Mouse (Mus musculus): ENCODE measurements around the gene Fam189a2. TPM values are rescaled to one million over a fixed set of nuclear protein-coding genes. Genes with fewer than 3 reads are reported as not detected.

The Fam189a2 gene
- polyA plus RNA-seq, 1 experiment from 2014 or later, result 3.0 TPM

DNA sequence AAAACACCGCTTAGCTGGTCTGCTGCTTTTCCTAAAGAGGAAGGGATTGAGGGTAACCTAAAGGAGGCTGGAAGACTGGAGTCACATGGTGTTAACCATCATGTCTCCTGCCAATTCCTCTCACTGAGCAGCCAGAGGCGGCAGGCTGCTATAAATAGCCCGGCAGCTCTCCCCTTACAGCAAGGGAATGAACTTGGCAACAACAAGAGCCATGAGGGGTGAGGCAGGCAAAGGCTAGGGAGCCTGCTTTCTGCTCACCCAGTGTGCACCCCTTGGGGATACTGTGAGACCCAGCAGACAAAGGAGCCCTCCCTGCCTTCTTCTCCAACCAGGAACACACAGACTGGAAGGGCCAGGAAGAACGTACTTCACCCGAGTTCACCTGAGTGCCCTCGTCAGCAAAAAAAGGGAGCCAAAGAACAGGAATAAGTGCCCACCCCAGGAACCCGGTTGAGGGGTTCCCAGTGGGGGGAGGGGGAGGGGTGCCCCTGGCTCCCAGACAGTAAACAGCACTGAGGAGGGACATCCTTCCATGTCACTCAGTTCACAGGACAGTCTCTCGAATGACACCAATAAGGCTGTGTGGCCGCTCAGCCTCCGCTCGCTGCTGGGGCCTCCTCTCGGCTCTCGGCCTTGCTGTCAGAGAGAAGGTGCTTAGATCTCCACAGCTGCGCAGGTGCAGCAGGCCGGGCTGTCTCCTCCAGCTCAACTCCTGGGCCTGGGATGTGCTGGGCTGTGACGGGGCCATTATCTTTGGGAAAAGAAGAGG is 57.8 kb downstream of the Fam189a2 start:
- Histone ChIP-seq H3K36me3 (ENCODE audit: control insufficient read depth, insufficient read depth, low read length) (peaks cover 5% of the 10 kb centered on the region; the same call in 1 of the 2 replicates), H3K4me1 (ENCODE audit: control insufficient read depth, insufficient read depth, low read length) (no peaks in the 10 kb centered on the region), H3K9ac (replicated peaks; ENCODE audit: low read length) (no peak overlapping the region), H3K4me2 (ENCODE audit: low read length) (no peak overlapping the region), H3K27ac (replicated peaks; ENCODE audit: low read depth, low read length) (0 out of 2 replicates have a peak overlapping the region, but pooled peaks have one; percentile 21), H3K27me3 (ENCODE audit: control insufficient read depth, insufficient read depth, low read length) (no peaks in the 10 kb centered on the region), H3K9me3 (ENCODE audit: control insufficient read depth, low read length) (no peaks in the 10 kb centered on the region), H3K4me3 (replicated peaks; ENCODE audit: low read depth, low read length) (no peak overlapping the region)
- ATAC-seq (ENCODE audit: low FRiP score, low TSS enrichment) (peak; percentile 55; the same call in 1 of the 2 replicates), DNase-seq (peak; percentile 55)
- 63% methylated on average over 16 of the region's 16 CpGs for WGBS

DNA sequence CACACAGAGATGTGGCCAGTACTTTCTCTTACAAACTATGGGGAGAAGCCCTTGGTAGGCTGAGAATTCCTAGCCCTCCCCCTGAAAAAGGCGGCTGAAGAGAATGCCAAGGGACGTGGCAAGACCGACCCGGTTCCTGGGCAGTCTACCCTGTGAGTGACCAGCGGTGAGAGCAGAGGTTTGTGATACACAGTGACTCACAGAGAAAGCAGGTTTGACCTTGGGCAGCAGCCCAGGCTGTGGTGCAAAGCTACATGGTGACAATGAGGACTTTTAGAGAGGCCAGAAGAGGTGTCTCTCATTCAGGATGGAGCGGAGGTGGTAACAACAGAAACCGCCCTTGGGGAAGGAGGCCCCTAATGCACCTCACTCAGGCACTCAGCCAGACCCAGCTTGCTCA is 59.4 kb downstream of the Fam189a2 start:
- DNase-seq (no peak), ATAC-seq (ENCODE audit: low FRiP score, low TSS enrichment) (no peak)
- Histone ChIP-seq H3K4me3 (replicated peaks; ENCODE audit: low read depth, low read length) (no peak overlapping the region), H3K36me3 (ENCODE audit: control insufficient read depth, insufficient read depth, low read length) (peaks cover 5% of the 10 kb centered on the region; the same call in 1 of the 2 replicates), H3K4me2 (ENCODE audit: low read length) (no peak overlapping the region), H3K27ac (replicated peaks; ENCODE audit: low read depth, low read length) (no peak overlapping the region), H3K9ac (replicated peaks; ENCODE audit: low read length) (no peak overlapping the region), H3K9me3 (ENCODE audit: control insufficient read depth, low read length) (no peaks in the 10 kb centered on the region), H3K4me1 (ENCODE audit: control insufficient read depth, insufficient read depth, low read length) (no peaks in the 10 kb centered on the region), H3K27me3 (ENCODE audit: control insufficient read depth, insufficient read depth, low read length) (no peaks in the 10 kb centered on the region)
- WGBS, result 95% methylated on average over 7 of the region's 7 CpGs

DNA sequence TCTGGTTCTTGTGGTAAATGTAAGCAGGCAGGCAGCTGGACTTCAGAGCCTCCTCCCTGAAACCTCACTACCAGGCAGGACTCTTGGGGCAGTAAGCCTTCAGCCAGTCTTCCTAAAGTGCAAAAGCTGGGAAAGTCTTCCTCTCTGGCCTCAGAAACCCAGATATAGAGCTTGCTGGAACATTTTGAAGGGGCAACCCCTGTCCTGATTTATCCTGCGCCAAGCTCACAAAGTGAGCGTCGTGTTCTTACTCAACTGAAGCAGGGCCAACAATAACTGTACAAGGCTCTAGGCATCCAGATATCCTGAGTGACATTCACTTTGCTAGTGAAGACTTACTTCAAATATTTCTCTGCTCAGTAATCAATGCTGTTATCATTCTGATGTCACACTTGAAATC is 60.4 kb downstream of the Fam189a2 start:
- H3K27me3 ChIP-seq (ENCODE audit: control insufficient read depth, insufficient read depth, low read length), result no peaks in the 10 kb centered on the region
- WGBS, result 92% methylated on average over 3 of the region's 3 CpGs
- ATAC-seq (ENCODE audit: low FRiP score, low TSS enrichment) (no peak), DNase-seq (no peak)
- no peak overlapping the region for H3K27ac ChIP-seq (replicated peaks; ENCODE audit: low read depth, low read length)
- no peak overlapping the region for H3K4me3 ChIP-seq (replicated peaks; ENCODE audit: low read depth, low read length)
- H3K4me2 ChIP-seq (ENCODE audit: low read length), result no peak overlapping the region
- H3K9me3 ChIP-seq (ENCODE audit: control insufficient read depth, low read length), result no peaks in the 10 kb centered on the region
- no peaks in the 10 kb centered on the region for H3K4me1 ChIP-seq (ENCODE audit: control insufficient read depth, insufficient read depth, low read length)
- H3K36me3 ChIP-seq (ENCODE audit: control insufficient read depth, insufficient read depth, low read length), result peaks cover 5% of the 10 kb centered on the region; the same call in 1 of the 2 replicates
- no peak overlapping the region for H3K9ac ChIP-seq (replicated peaks; ENCODE audit: low read length)

DNA sequence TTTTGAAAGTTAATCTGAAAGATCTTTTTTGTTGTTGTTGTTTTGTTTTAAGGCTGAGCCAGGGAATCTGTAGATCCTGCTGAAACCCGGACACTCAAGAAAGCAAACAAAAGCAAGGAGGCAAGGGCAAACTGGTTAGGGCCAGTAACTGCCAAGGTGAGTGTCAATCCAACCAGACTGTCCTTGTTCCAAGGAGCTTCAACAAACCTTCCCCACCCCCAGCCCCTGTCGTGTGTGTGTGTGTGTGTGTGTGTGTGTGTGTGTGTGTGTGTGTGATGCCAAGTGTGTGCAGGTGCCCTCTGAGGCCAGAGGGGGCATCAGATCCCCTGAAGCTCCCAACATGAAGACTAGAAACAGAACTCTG is 62.0 kb downstream of the Fam189a2 start:
- H3K36me3 ChIP-seq (ENCODE audit: control insufficient read depth, insufficient read depth, low read length), result no peaks in the 10 kb centered on the region
- no peak overlapping the region for H3K4me2 ChIP-seq (ENCODE audit: low read length)
- DNase-seq, result no peak
- H3K4me1 ChIP-seq (ENCODE audit: control insufficient read depth, insufficient read depth, low read length), result no peaks in the 10 kb centered on the region
- H3K9me3 ChIP-seq (ENCODE audit: control insufficient read depth, low read length), result no peaks in the 10 kb centered on the region
- 80% methylated on average over 2 of the region's 2 CpGs for WGBS
- no peaks in the 10 kb centered on the region for H3K27me3 ChIP-seq (ENCODE audit: control insufficient read depth, insufficient read depth, low read length)
- no peak overlapping the region for H3K4me3 ChIP-seq (replicated peaks; ENCODE audit: low read depth, low read length)
- no peak overlapping the region for H3K9ac ChIP-seq (replicated peaks; ENCODE audit: low read length)
- no peak for ATAC-seq (ENCODE audit: low FRiP score, low TSS enrichment)
- no peak overlapping the region for H3K27ac ChIP-seq (replicated peaks; ENCODE audit: low read depth, low read length)

DNA sequence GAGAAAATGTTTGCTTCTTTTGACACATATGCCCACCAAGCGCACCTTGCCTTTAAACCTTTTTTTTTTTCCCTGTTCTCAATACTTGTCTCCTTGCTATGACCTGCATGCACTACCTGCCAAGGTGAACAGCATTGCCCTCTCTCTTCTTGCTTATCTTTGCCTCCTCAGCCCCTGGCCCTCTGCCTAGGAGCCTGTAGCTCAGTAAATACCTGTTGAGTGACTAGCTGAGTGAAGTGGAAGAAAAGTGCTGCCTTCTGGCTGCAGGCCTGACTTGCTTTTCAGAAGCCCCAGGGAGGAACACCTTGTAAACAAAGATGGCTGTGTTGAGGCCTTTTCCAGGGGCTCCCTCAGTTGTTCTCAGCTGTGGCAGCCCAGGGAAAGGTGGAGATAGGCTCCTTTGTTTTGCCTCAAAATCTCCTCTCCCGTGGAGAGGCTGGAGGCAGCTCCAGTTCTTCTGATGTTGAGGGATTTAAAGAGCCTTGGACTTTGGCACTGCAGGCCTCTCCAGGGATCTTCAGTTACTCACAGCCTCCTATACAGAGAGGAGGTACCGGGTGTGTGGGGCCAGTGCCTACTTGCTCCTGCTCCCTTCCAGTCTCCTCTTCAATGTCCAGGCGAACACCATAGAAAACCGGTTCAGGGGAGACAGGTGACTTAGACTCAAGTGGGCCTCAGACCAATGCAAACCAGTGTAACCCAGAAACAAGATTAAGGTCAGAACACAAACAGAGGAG is 62.5 kb downstream of the Fam189a2 start:
- H3K4me1 ChIP-seq (ENCODE audit: control insufficient read depth, insufficient read depth, low read length), result no peaks in the 10 kb centered on the region
- H3K27ac ChIP-seq (replicated peaks; ENCODE audit: low read depth, low read length), result 0 out of 2 replicates have a peak overlapping the region, but pooled peaks have one; percentile 1
- no peak overlapping the region for H3K9ac ChIP-seq (replicated peaks; ENCODE audit: low read length)
- no peaks in the 10 kb centered on the region for H3K9me3 ChIP-seq (ENCODE audit: control insufficient read depth, low read length)
- ATAC-seq (ENCODE audit: low FRiP score, low TSS enrichment) (no peak), DNase-seq (no peak)
- no peak overlapping the region for H3K4me2 ChIP-seq (ENCODE audit: low read length)
- H3K36me3 ChIP-seq (ENCODE audit: control insufficient read depth, insufficient read depth, low read length), result no peaks in the 10 kb centered on the region
- no peak overlapping the region for H3K4me3 ChIP-seq (replicated peaks; ENCODE audit: low read depth, low read length)
- 54% methylated on average over 5 of the region's 5 CpGs for WGBS
- no peaks in the 10 kb centered on the region for H3K27me3 ChIP-seq (ENCODE audit: control insufficient read depth, insufficient read depth, low read length)

DNA sequence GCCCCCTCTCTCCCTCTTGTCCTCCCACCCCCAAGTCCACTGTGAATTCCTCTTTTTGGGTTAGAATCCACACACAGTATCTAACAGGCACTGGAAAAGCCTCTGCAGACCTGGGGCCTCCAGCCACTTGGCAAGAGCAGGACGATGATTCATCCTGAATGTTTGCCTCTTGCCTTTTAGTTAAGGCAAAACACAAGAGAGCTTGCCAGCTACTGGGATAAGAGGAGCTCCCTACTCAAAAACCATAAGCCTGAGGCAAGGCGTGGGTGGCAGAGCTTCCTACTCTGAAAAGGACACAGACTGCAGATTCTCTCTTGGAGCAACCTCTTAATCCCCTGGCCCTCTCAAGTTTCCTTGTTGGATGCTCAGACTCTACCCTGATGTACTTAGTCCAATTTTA is 63.7 kb downstream of the Fam189a2 start:
- DNase-seq (no peak), ATAC-seq (ENCODE audit: low FRiP score, low TSS enrichment) (no peak)
- Histone ChIP-seq H3K27me3 (ENCODE audit: control insufficient read depth, insufficient read depth, low read length) (no peaks in the 10 kb centered on the region), H3K36me3 (ENCODE audit: control insufficient read depth, insufficient read depth, low read length) (no peaks in the 10 kb centered on the region), H3K9ac (replicated peaks; ENCODE audit: low read length) (no peak overlapping the region), H3K4me1 (ENCODE audit: control insufficient read depth, insufficient read depth, low read length) (no peaks in the 10 kb centered on the region), H3K4me2 (ENCODE audit: low read length) (no peak overlapping the region), H3K27ac (replicated peaks; ENCODE audit: low read depth, low read length) (no peak overlapping the region), H3K9me3 (ENCODE audit: control insufficient read depth, low read length) (no peaks in the 10 kb centered on the region), H3K4me3 (replicated peaks; ENCODE audit: low read depth, low read length) (no peak overlapping the region)
- WGBS, result 60% methylated on average over 2 of the region's 2 CpGs

DNA sequence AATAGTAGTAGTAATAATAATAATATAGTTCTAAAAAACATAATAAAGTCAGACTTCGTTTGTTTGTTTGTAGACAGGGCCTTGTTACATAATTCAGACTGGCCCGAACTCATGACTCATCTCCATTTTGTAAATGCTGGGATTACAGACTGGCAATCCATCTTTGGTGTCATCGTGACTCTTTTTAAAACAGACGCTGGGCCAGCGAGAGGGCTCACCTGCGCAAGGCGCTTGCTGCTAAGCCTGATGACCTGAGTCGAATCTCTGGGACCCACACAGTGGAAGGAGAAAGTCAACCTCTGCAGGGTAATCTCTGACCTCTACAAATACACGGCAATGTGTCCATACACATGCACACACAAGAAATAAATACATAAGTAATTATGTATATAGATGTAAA is 64.4 kb downstream of the Fam189a2 start:
- DNase-seq, result no peak
- no peak overlapping the region for H3K4me2 ChIP-seq (ENCODE audit: low read length)
- no peak overlapping the region for H3K4me3 ChIP-seq (replicated peaks; ENCODE audit: low read depth, low read length)
- no peak overlapping the region for H3K9ac ChIP-seq (replicated peaks; ENCODE audit: low read length)
- H3K36me3 ChIP-seq (ENCODE audit: control insufficient read depth, insufficient read depth, low read length), result no peaks in the 10 kb centered on the region
- no peak for ATAC-seq (ENCODE audit: low FRiP score, low TSS enrichment)
- peaks cover under 1% of the 10 kb centered on the region; the same call in 1 of the 2 replicates for H3K4me1 ChIP-seq (ENCODE audit: control insufficient read depth, insufficient read depth, low read length)
- 96% methylated on average over 9 of the region's 9 CpGs for WGBS
- H3K9me3 ChIP-seq (ENCODE audit: control insufficient read depth, low read length), result no peaks in the 10 kb centered on the region
- H3K27me3 ChIP-seq (ENCODE audit: control insufficient read depth, insufficient read depth, low read length), result no peaks in the 10 kb centered on the region
- H3K27ac ChIP-seq (replicated peaks; ENCODE audit: low read depth, low read length), result no peak overlapping the region

DNA sequence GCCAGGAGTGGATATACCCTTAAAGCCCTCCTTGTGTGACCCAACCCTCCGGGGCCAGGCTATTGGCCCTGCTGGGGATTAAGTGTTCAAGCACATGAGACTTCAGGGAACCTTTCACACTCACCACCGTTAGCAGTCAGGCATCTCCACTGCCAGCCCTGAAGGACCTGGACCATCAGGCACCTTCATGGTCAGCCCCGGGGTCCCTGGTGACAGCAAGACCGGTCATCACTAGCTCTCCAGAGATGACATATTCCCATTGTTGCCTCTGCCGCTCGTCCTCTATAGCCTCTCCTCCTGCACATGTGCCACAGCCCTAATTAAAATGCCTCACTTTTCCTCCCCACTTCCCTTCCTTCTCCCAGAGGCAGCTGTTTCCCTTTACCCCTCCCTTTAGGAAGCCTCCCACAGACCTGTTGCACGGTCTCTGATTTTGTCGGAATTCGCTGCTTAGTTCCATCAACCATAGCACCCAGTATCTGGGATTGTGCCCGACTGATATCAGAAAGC is 66.4 kb downstream of the Fam189a2 start:
- ATAC-seq (ENCODE audit: low FRiP score, low TSS enrichment), result no peak
- WGBS, result 55% methylated on average over 10 of the region's 10 CpGs
- H3K27ac ChIP-seq (replicated peaks; ENCODE audit: low read depth, low read length), result no peak overlapping the region
- no peaks in the 10 kb centered on the region for H3K36me3 ChIP-seq (ENCODE audit: control insufficient read depth, insufficient read depth, low read length)
- peaks cover 15% of the 10 kb centered on the region for H3K4me1 ChIP-seq (ENCODE audit: control insufficient read depth, insufficient read depth, low read length)
- no peaks in the 10 kb centered on the region for H3K9me3 ChIP-seq (ENCODE audit: control insufficient read depth, low read length)
- H3K9ac ChIP-seq (replicated peaks; ENCODE audit: low read length), result no peak overlapping the region
- DNase-seq, result no peak
- no peak overlapping the region for H3K4me2 ChIP-seq (ENCODE audit: low read length)
- no peak overlapping the region for H3K4me3 ChIP-seq (replicated peaks; ENCODE audit: low read depth, low read length)
- no peaks in the 10 kb centered on the region for H3K27me3 ChIP-seq (ENCODE audit: control insufficient read depth, insufficient read depth, low read length)

All from midbrain, embryonic 14.5 days (tissue).